Mouse (Mus musculus) cortical plate, adult 2 months (tissue): ENCODE results near the gene Tnfrsf13c.

Experiments used
- CTCF ChIP-seq: fragments of 200-500 bp; IDR thresholded peaks from 2 replicates; pipeline ENCODE4 v1.5.1; 2011; ENCODE audit warnings: mild to moderate bottlenecking, control low read depth, low read length; ENCODE audit not compliant: insufficient read depth; ENCODE audit errors: extremely low read depth
- POLR2A ChIP-seq: fragments of 200-500 bp; IDR thresholded peaks from 2 replicates; pipeline ENCODE4 v1.6.1; 2011; ENCODE audit warnings: mild to moderate bottlenecking, low read length, control low read depth; ENCODE audit not compliant: insufficient read depth; ENCODE audit errors: extremely low read depth

- TF ChIP-seq POLR2A (no peak), CTCF (no peak)
These were observed 1.6 kb upstream of the Tnfrsf13c start for GRCm38 (mm10) chr15:82225769-82226168.
